Mouse (Mus musculus) gastrocnemius, postnatal 14 days (tissue): Measurements from ENCODE around the gene Tmppe. TPM values are rescaled to one million over a fixed set of nuclear protein-coding genes. Genes with fewer than 3 reads are reported as not detected.
"Not testable (repeated sequence)": the region's sequence is repeated elsewhere in the genome, so short reads cannot be mapped to it uniquely, and the experiment has no call there.

Source experiments
- DNase-seq: peaks from one replicate; pipeline ENCODE4 v3.0.0; 2021; ENCODE audit warnings: mixed read lengths
- intact Hi-C: fragments of 180-260 bp; cut with DNase I; formaldehyde crosslinking; loops from one replicate; pipeline ENCODE4 v1.15.1; 2025; ENCODE audit warnings: low total_unique reads
- long read RNA-seq, 2 experiments: library from polyadenylated mRNA; stranded (forward); transcript quantifications; one replicate each; pipeline ENCODE4 v2.0.0; 2021
- total RNA-seq, 2 experiments: library from RNA; stranded (reverse); gene quantifications; 2 replicates each; pipeline ENCODE4 v1.2.3; 2021

The Tmppe gene
- 1 to 10 TPM; 1.8 to 2.3 TPM for total RNA-seq
- long read RNA-seq, experiment 1 = 0 reads
- long read RNA-seq, experiment 2, partial matches to known transcripts = 0 of 2 reads
- long read RNA-seq, experiment 2, other reads (novel, unspliced or antisense) = 1 of 2 reads

GRCm38 (mm10) chr9:114400949-114401684 lies at the start of gene Tmppe, which contains the start of gene Glb1:
Tmppe (plus strand) TSS chr9:114401105.
Glb1 (plus strand) TSS chr9:114401076.
- intact Hi-C loops = no loop called here
- peak; percentile 85 for DNase-seq

GRCm38 (mm10) chr9:114367783-114368470 lies 33.0 kb upstream of the Tmppe start:
- peak; percentile 74 for DNase-seq
- intact Hi-C loops = no loop called here

GRCm38 (mm10) chr9:114368471-114368858 lies 32.4 kb upstream of the Tmppe start:
- no peak for DNase-seq
- intact Hi-C loops = no loop called here

- DNase-seq, intact Hi-C loops: not testable (repeated sequence)
Observed at GRCm38 (mm10) chr9:114369389-114369788, 31.5 kb upstream of the Tmppe start.

- intact Hi-C loops, DNase-seq: not testable (repeated sequence)
Observed at GRCm38 (mm10) chr9:114371717-114372116, 29.2 kb upstream of the Tmppe start.

- DNase-seq = no peak
- intact Hi-C loops = loop anchor here (5.0 kb wide), 1 partner anchor 53 kb away; no protein-coding TSS in a partner anchor
Observed at GRCm38 (mm10) chr9:114375276-114375962, 25.5 kb upstream of the Tmppe start.

- DNase-seq = no peak
- intact Hi-C loops = loop anchor here (5.0 kb wide), 1 partner anchor 55 kb away; no protein-coding TSS in a partner anchor
Observed at GRCm38 (mm10) chr9:114377168-114377567, 23.7 kb upstream of the Tmppe start.

GRCm38 (mm10) chr9:114379871-114380270 lies 21.0 kb upstream of the Tmppe start:
- DNase-seq = no peak

GRCm38 (mm10) chr9:114380881-114381733 lies 19.8 kb upstream of the Tmppe start:
- DNase-seq = no peak
- intact Hi-C loops = no loop called here

More at GRCm38 (mm10) chr9:114379871-114380270, 21.0 kb upstream of the Tmppe start:
- intact Hi-C loops = loop anchor here (5.0 kb wide), 1 partner anchor 58 kb away; no protein-coding TSS in a partner anchor

GRCm38 (mm10) chr9:114382936-114383710 lies 17.8 kb upstream of the Tmppe start:
- DNase-seq = no peak
- intact Hi-C loops = no loop called here

GRCm38 (mm10) chr9:114384691-114385090 lies 16.2 kb upstream of the Tmppe start:
- intact Hi-C loops = no loop called here
- DNase-seq = no peak

GRCm38 (mm10) chr9:114385160-114385559 lies 15.7 kb upstream of the Tmppe start:
- intact Hi-C loops = no loop called here
- DNase-seq = no peak

- intact Hi-C loops = no loop called here
- DNase-seq = no peak
Observed at GRCm38 (mm10) chr9:114387086-114387485, 13.8 kb upstream of the Tmppe start.

- no peak for DNase-seq
- intact Hi-C loops = no loop called here
Observed at GRCm38 (mm10) chr9:114388288-114388687, 12.6 kb upstream of the Tmppe start.

GRCm38 (mm10) chr9:114388701-114389370 lies 12.1 kb upstream of the Tmppe start:
- DNase-seq = no peak
- intact Hi-C loops = no loop called here

- DNase-seq = no peak
Observed at GRCm38 (mm10) chr9:114389371-114389904, 11.5 kb upstream of the Tmppe start.

More at GRCm38 (mm10) chr9:114389371-114389904, 11.5 kb upstream of the Tmppe start:
- intact Hi-C loops = no loop called here
